Mouse (Mus musculus) CH12.LX (cell line): ENCODE data around the gene Pigf. TPM values are rescaled to one million over a fixed set of nuclear protein-coding genes. Genes with fewer than 3 reads are reported as not detected.

ENCODE experiments used
- DNase-seq: peaks from one replicate; pipeline ENCODE4 v3.0.0-alpha.2; 2013; ENCODE audit errors: extremely low read depth
- H3K27ac ChIP-seq: 2 replicates; pipeline ENCODE4 v1.5.1; 2012; ENCODE audit warnings: low read depth, mild to moderate bottlenecking, control low read depth, moderate library complexity; ENCODE audit not compliant: insufficient read depth
- H3K27me3 ChIP-seq: replicated peaks from 2 replicates; pipeline ENCODE3; 2012; ENCODE audit warnings: inconsistent platforms
- H3K36me3 ChIP-seq, 2 experiments: replicated peaks in 1 of 2; 2 replicates each; pipeline versions ENCODE3 to v1.6.1; 2012; ENCODE audit warnings: inconsistent platforms in 1 of 2, low read length in 1 of 2, mild to moderate bottlenecking in 1 of 2, mixed read lengths in 1 of 2, moderate library complexity in 1 of 2; ENCODE audit not compliant: control insufficient read depth in 1 of 2, insufficient read depth in 1 of 2
- H3K4me1 ChIP-seq, 2 experiments: 2 replicates each; pipeline ENCODE4 v1.6.1; 2012; ENCODE audit warnings: inconsistent platforms in 1 of 2, moderate library complexity in 1 of 2; ENCODE audit not compliant: insufficient read depth in 2 of 2, control insufficient read depth in 1 of 2
- H3K4me2 ChIP-seq: 2 replicates; pipeline ENCODE4 v1.6.1; 2012; ENCODE audit warnings: low read depth, mild to moderate bottlenecking, control low read depth; ENCODE audit not compliant: poor library complexity, insufficient read depth, severe bottlenecking
- H3K4me3 ChIP-seq, 3 experiments: fragments of 150-350 bp in 1 of 3; sonication (generic) in 1 of 3; replicated peaks in 1 of 3; 2 replicates each; pipeline versions ENCODE3 to v1.5.1; 2011 to 2012; ENCODE audit warnings: low read depth in 2 of 3, low read length in 2 of 3, mild to moderate bottlenecking in 2 of 3, moderate library complexity in 2 of 3, control low read depth in 1 of 3, improper control_type of control experiment in 1 of 3, inconsistent platforms in 1 of 3, mixed read lengths in 1 of 3; ENCODE audit not compliant: poor library complexity in 1 of 3
- H3K79me2 ChIP-seq: replicated peaks from 2 replicates; pipeline ENCODE4 v1.6.1; 2012; ENCODE audit warnings: mild to moderate bottlenecking, moderate library complexity; ENCODE audit not compliant: control insufficient read depth, poor library complexity, insufficient read depth, severe bottlenecking; ENCODE audit errors: extremely low read depth
- H3K9ac ChIP-seq: 2 replicates; pipeline ENCODE4 v1.6.1; 2012; ENCODE audit warnings: low read depth, mild to moderate bottlenecking, control low read depth, moderate library complexity; ENCODE audit not compliant: insufficient read depth
- H3K9me3 ChIP-seq: replicated peaks from 2 replicates; pipeline ENCODE3; 2012; ENCODE audit warnings: low read length, inconsistent platforms, mixed read lengths
- BHLHE40 ChIP-seq: IDR thresholded peaks from 2 replicates; pipeline ENCODE4 v1.6.1; 2011; ENCODE audit warnings: mild to moderate bottlenecking, low read depth, low read length, improper control_type of control experiment
- CHD1 ChIP-seq: IDR thresholded peaks from 2 replicates; pipeline ENCODE4 v1.6.1; 2012; ENCODE audit warnings: low read depth, low read length, improper control_type of control experiment, inconsistent platforms
- CHD2 ChIP-seq: IDR thresholded peaks from 2 replicates; pipeline ENCODE4 v1.6.1; 2011; ENCODE audit warnings: low read length, improper control_type of control experiment
- ELF1 ChIP-seq: IDR thresholded peaks from 2 replicates; pipeline ENCODE4 v1.6.1; 2014; ENCODE audit warnings: low read depth, mild to moderate bottlenecking, inconsistent platforms, low read length, improper control_type of control experiment
- MAX ChIP-seq: IDR thresholded peaks from 2 replicates; pipeline ENCODE4 v1.6.1; 2011; ENCODE audit warnings: low read length, improper control_type of control experiment
- POLR2AphosphoS2 ChIP-seq: IDR thresholded peaks from 2 replicates; pipeline ENCODE4 v1.6.1; 2011; ENCODE audit warnings: low read depth, low read length, improper control_type of control experiment
- RAD21 ChIP-seq: IDR thresholded peaks from 2 replicates; pipeline ENCODE4 v1.6.1; 2011; ENCODE audit warnings: low read depth, mild to moderate bottlenecking, low read length, improper control_type of control experiment, moderate library complexity
- USF1 ChIP-seq: IDR thresholded peaks from 2 replicates; pipeline ENCODE4 v1.6.1; 2014; ENCODE audit warnings: low read depth, mild to moderate bottlenecking, inconsistent platforms, low read length, improper control_type of control experiment
- ZKSCAN1 ChIP-seq: IDR thresholded peaks from 2 replicates; pipeline ENCODE4 v1.6.1; 2012; ENCODE audit warnings: low read depth, inconsistent platforms, low read length, improper control_type of control experiment, borderline replicate concordance
- dilution Hi-C: fragments of 300-500 bp; cut with MboI; formaldehyde crosslinking; loops from 2 replicates; pipeline ENCODE4 v1.14.3; 2020; ENCODE audit warnings: low sequenced_read_pairs; ENCODE audit not compliant: extremely low pct_unique_long_range_greater_than_20kb, extremely low pct_ligation_motif_present
- in situ Hi-C: fragments of 300-500 bp; cut with MboI; formaldehyde crosslinking; loops from 3 replicates; pipeline ENCODE4 v1.14.3; 2019; ENCODE audit warnings: low sequenced_read_pairs, low pct_ligation_motif_present, low pct_unique_long_range_greater_than_20kb, mixed read lengths
- polyA plus RNA-seq: library from polyadenylated mRNA; unstranded; fragments of >175 nt; gene quantifications from 2 replicates; pipeline ENCODE4 v1.2.1, GENCODE M21; 2012; ENCODE audit warnings: low read depth; ENCODE audit not compliant: insufficient read length
- total RNA-seq, 2 experiments: library from RNA; depleted of rRNA; stranded (reverse); fragments of 300-350 nt in 1 of 2; fragments of >200 nt in 1 of 2; gene quantifications; 2 replicates each; pipeline ENCODE4 v1.2.3; 2012 to 2014

The Pigf gene
- total and polyA plus RNA-seq, 3 experiments = 33.6 to 70.8 (median 37.6) TPM

- Histone ChIP-seq H3K9me3 (peaks cover 6% of the 10 kb centered on the region), H3K4me3 (no peak overlapping the region), H3K4me1 (peaks cover 7 to 25% of the 10 kb centered on the region in 2 experiments; a peak in 3 of 4 replicates), H3K36me3 (no peaks in the 10 kb centered on the region), H3K9ac (no peak overlapping the region), H3K27me3 (no peaks in the 10 kb centered on the region), H3K79me2 (no peaks in the 10 kb centered on the region), H3K4me2 (no peak overlapping the region), H3K27ac (no peak overlapping the region)
- in situ Hi-C loops = no loop called here
- TF ChIP-seq MAX = no peak
- no peak for DNase-seq
- dilution Hi-C loops = no loop called here
These were observed 76.4 kb downstream of the Pigf start for GRCm38 (mm10) chr17:86948801-86949200.

GRCm38 (mm10) chr17:86947840-86948796 lies 77.1 kb downstream of the Pigf start, which contains the start of gene Atp6v1e2:
Gene Atp6v1e2 (minus strand): TSS chr17:86947897.
- dilution Hi-C loops (no loop called here), in situ Hi-C loops (no loop called here)
- DNase-seq = no peak
- H3K9me3 ChIP-seq = no peaks in the 10 kb centered on the region
- H3K27me3 ChIP-seq = no peaks in the 10 kb centered on the region
- no peak within 1 kb of the TSS for H3K27ac ChIP-seq
- H3K4me2 ChIP-seq = no peak within 1 kb of the TSS
- no peak within 1 kb of the TSS for H3K4me3 ChIP-seq
- H3K79me2 ChIP-seq = no peaks in the 10 kb centered on the region
- no peak for TF ChIP-seq CHD1
- TF ChIP-seq ZKSCAN1 = no peak
- no peak for TF ChIP-seq RAD21
- no peak for TF ChIP-seq ELF1
- TF ChIP-seq CHD2 = no peak
- no peak for TF ChIP-seq POLR2AphosphoS2
- TF ChIP-seq BHLHE40 = no peak
- no peak for TF ChIP-seq USF1
- H3K36me3 ChIP-seq = no peaks in the 10 kb centered on the region
- H3K4me1 ChIP-seq = peaks cover 7 to 25% of the 10 kb centered on the region in 2 experiments; a peak in 3 of 4 replicates
- H3K9ac ChIP-seq = no peak within 1 kb of the TSS

Other genes starting within 250 kb of the Pigf start
- gene Tmem247, start 108.1 kb downstream of the Pigf start, total RNA-seq (2012; rRNA removed) = not detected in 2 replicates
- not detected in 2 replicates for gene Tmem247, start 108.1 kb downstream of the Pigf start, total RNA-seq (2014; rRNA removed)
- gene Tmem247, start 108.1 kb downstream of the Pigf start, polyA plus RNA-seq = not detected in 2 replicates
- not detected in 2 replicates for gene Atp6v1e2, start 77.5 kb downstream of the Pigf start, total RNA-seq (2012; rRNA removed)
- not detected in 2 replicates for gene Atp6v1e2, start 77.5 kb downstream of the Pigf start, total RNA-seq (2014; rRNA removed)
- gene Atp6v1e2, start 77.5 kb downstream of the Pigf start, polyA plus RNA-seq = not detected in 2 replicates
- 10.7 and 18.8 TPM in 2 replicates for gene Rhoq, start 62.3 kb downstream of the Pigf start, total RNA-seq (2012; rRNA removed)
- gene Rhoq, start 62.3 kb downstream of the Pigf start, total RNA-seq (2014; rRNA removed) = 23.2 and 23.9 TPM in 2 replicates
- 22.5 and 24.4 TPM in 2 replicates for gene Rhoq, start 62.3 kb downstream of the Pigf start, polyA plus RNA-seq
- 18.4 and 20.4 TPM in 2 replicates for gene Cript, start 144 bp upstream of the Pigf start, total RNA-seq (2012; rRNA removed)
- 43.1 and 47.7 TPM in 2 replicates for gene Cript, start 144 bp upstream of the Pigf start, total RNA-seq (2014; rRNA removed)
- gene Cript, start 144 bp upstream of the Pigf start, polyA plus RNA-seq = 31.4 and 34.8 TPM in 2 replicates
- gene Socs5, start 82.3 kb upstream of the Pigf start, total RNA-seq (2012; rRNA removed) = 0.50 and 0.85 TPM in 2 replicates
- 0.52 and 0.55 TPM in 2 replicates for gene Socs5, start 82.3 kb upstream of the Pigf start, total RNA-seq (2014; rRNA removed)
- 0.80 and 0.86 TPM in 2 replicates for gene Socs5, start 82.3 kb upstream of the Pigf start, polyA plus RNA-seq
- gene Mcfd2, start 240.5 kb upstream of the Pigf start, total RNA-seq (2012; rRNA removed) = 39.1 and 42.5 TPM in 2 replicates
- gene Mcfd2, start 240.5 kb upstream of the Pigf start, total RNA-seq (2014; rRNA removed) = 39.1 and 41.9 TPM in 2 replicates
- 24.7 and 26.0 TPM in 2 replicates for gene Mcfd2, start 240.5 kb upstream of the Pigf start, polyA plus RNA-seq